Mouse (Mus musculus) CH12.LX (cell line): ENCODE measurements around the gene Immp2l. TPM values are rescaled to one million over a fixed set of nuclear protein-coding genes. Genes with fewer than 3 reads are reported as not detected.

Experiments
- DNase-seq: peaks from one replicate; pipeline ENCODE4 v3.0.0-alpha.2; 2013; ENCODE audit errors: extremely low read depth
- H3K27ac ChIP-seq: 2 replicates; pipeline ENCODE4 v1.5.1; 2012; ENCODE audit warnings: low read depth, mild to moderate bottlenecking, control low read depth, moderate library complexity; ENCODE audit not compliant: insufficient read depth
- H3K27me3 ChIP-seq: replicated peaks from 2 replicates; pipeline ENCODE3; 2012; ENCODE audit warnings: inconsistent platforms
- H3K36me3 ChIP-seq, 2 experiments: replicated peaks in 1 of 2; 2 replicates each; pipeline versions ENCODE3 to v1.6.1; 2012; ENCODE audit warnings: inconsistent platforms in 1 of 2, low read length in 1 of 2, mild to moderate bottlenecking in 1 of 2, mixed read lengths in 1 of 2, moderate library complexity in 1 of 2; ENCODE audit not compliant: control insufficient read depth in 1 of 2, insufficient read depth in 1 of 2
- H3K4me1 ChIP-seq, 2 experiments: 2 replicates each; pipeline ENCODE4 v1.6.1; 2012; ENCODE audit warnings: inconsistent platforms in 1 of 2, moderate library complexity in 1 of 2; ENCODE audit not compliant: insufficient read depth in 2 of 2, control insufficient read depth in 1 of 2
- H3K4me2 ChIP-seq: 2 replicates; pipeline ENCODE4 v1.6.1; 2012; ENCODE audit warnings: low read depth, mild to moderate bottlenecking, control low read depth; ENCODE audit not compliant: poor library complexity, insufficient read depth, severe bottlenecking
- H3K4me3 ChIP-seq, 3 experiments: fragments of 150-350 bp in 1 of 3; sonication (generic) in 1 of 3; replicated peaks in 1 of 3; 2 replicates each; pipeline versions ENCODE3 to v1.5.1; 2011 to 2012; ENCODE audit warnings: low read depth in 2 of 3, low read length in 2 of 3, mild to moderate bottlenecking in 2 of 3, moderate library complexity in 2 of 3, control low read depth in 1 of 3, improper control_type of control experiment in 1 of 3, inconsistent platforms in 1 of 3, mixed read lengths in 1 of 3; ENCODE audit not compliant: poor library complexity in 1 of 3
- H3K79me2 ChIP-seq: replicated peaks from 2 replicates; pipeline ENCODE4 v1.6.1; 2012; ENCODE audit warnings: mild to moderate bottlenecking, moderate library complexity; ENCODE audit not compliant: control insufficient read depth, poor library complexity, insufficient read depth, severe bottlenecking; ENCODE audit errors: extremely low read depth
- H3K9ac ChIP-seq: 2 replicates; pipeline ENCODE4 v1.6.1; 2012; ENCODE audit warnings: low read depth, mild to moderate bottlenecking, control low read depth, moderate library complexity; ENCODE audit not compliant: insufficient read depth
- H3K9me3 ChIP-seq: replicated peaks from 2 replicates; pipeline ENCODE3; 2012; ENCODE audit warnings: low read length, inconsistent platforms, mixed read lengths
- BHLHE40 ChIP-seq: IDR thresholded peaks from 2 replicates; pipeline ENCODE4 v1.6.1; 2011; ENCODE audit warnings: mild to moderate bottlenecking, low read depth, low read length, improper control_type of control experiment
- CHD2 ChIP-seq: IDR thresholded peaks from 2 replicates; pipeline ENCODE4 v1.6.1; 2011; ENCODE audit warnings: low read length, improper control_type of control experiment
- E2F4 ChIP-seq: IDR thresholded peaks from 2 replicates; pipeline ENCODE4 v1.6.1; 2011; ENCODE audit warnings: low read depth, low read length, improper control_type of control experiment; ENCODE audit not compliant: insufficient replicate concordance
- ELF1 ChIP-seq: IDR thresholded peaks from 2 replicates; pipeline ENCODE4 v1.6.1; 2014; ENCODE audit warnings: low read depth, mild to moderate bottlenecking, inconsistent platforms, low read length, improper control_type of control experiment
- ETS1 ChIP-seq: conservative IDR thresholded peaks from 2 replicates; pipeline ENCODE4 v1.6.1; 2012; ENCODE audit warnings: low read depth, mild to moderate bottlenecking, inconsistent platforms, low read length, improper control_type of control experiment, moderate library complexity
- IRF4 ChIP-seq: IDR thresholded peaks from 2 replicates; pipeline ENCODE4 v1.6.1; 2014; ENCODE audit warnings: low read depth, mild to moderate bottlenecking, inconsistent platforms, low read length, improper control_type of control experiment
- JUN ChIP-seq: IDR thresholded peaks from 2 replicates; pipeline ENCODE4 v1.6.1; 2011; ENCODE audit warnings: low read depth, mild to moderate bottlenecking, low read length, improper control_type of control experiment, moderate library complexity; ENCODE audit not compliant: insufficient read depth
- JUND ChIP-seq: conservative IDR thresholded peaks from 2 replicates; pipeline ENCODE4 v1.6.1; 2011; ENCODE audit warnings: low read depth, low read length, improper control_type of control experiment
- KAT2A ChIP-seq: IDR thresholded peaks from 2 replicates; pipeline ENCODE4 v1.6.1; 2012; ENCODE audit warnings: low read length, improper control_type of control experiment, inconsistent platforms; ENCODE audit not compliant: insufficient replicate concordance
- MAFK ChIP-seq: IDR thresholded peaks from 2 replicates; pipeline ENCODE4 v1.6.1; 2011; ENCODE audit warnings: low read length, improper control_type of control experiment; ENCODE audit not compliant: insufficient replicate concordance
- MEF2A ChIP-seq: IDR thresholded peaks from 2 replicates; pipeline ENCODE4 v1.6.1; 2014; ENCODE audit warnings: low read depth, mild to moderate bottlenecking, inconsistent platforms, low read length, improper control_type of control experiment, borderline replicate concordance
- PAX5 ChIP-seq: IDR thresholded peaks from 2 replicates; pipeline ENCODE4 v1.6.1; 2012; ENCODE audit warnings: low read length, inconsistent platforms, mixed read lengths
- POLR2A ChIP-seq: IDR thresholded peaks from 2 replicates; pipeline ENCODE4 v1.6.1; 2011; ENCODE audit warnings: low read depth, mild to moderate bottlenecking, improper control_type of control experiment, low read length
- RAD21 ChIP-seq: IDR thresholded peaks from 2 replicates; pipeline ENCODE4 v1.6.1; 2011; ENCODE audit warnings: low read depth, mild to moderate bottlenecking, low read length, improper control_type of control experiment, moderate library complexity
- RCOR1 ChIP-seq: conservative IDR thresholded peaks from 2 replicates; pipeline ENCODE4 v1.6.1; 2012; ENCODE audit warnings: low read depth, mild to moderate bottlenecking, inconsistent platforms, low read length, improper control_type of control experiment
- SIN3A ChIP-seq: IDR thresholded peaks from 2 replicates; pipeline ENCODE4 v1.6.1; 2012; ENCODE audit warnings: low read length, improper control_type of control experiment, inconsistent platforms
- TCF12 ChIP-seq: IDR thresholded peaks from 2 replicates; pipeline ENCODE4 v1.6.1; 2014; ENCODE audit warnings: low read depth, mild to moderate bottlenecking, inconsistent platforms, low read length, improper control_type of control experiment
- UBTF ChIP-seq: IDR thresholded peaks from 2 replicates; pipeline ENCODE4 v1.6.1; 2012; ENCODE audit warnings: low read depth, mild to moderate bottlenecking, inconsistent platforms, low read length, improper control_type of control experiment, moderate library complexity
- USF1 ChIP-seq: IDR thresholded peaks from 2 replicates; pipeline ENCODE4 v1.6.1; 2014; ENCODE audit warnings: low read depth, mild to moderate bottlenecking, inconsistent platforms, low read length, improper control_type of control experiment
- USF2 ChIP-seq: conservative IDR thresholded peaks from 2 replicates; pipeline ENCODE4 v1.6.1; 2011; ENCODE audit warnings: low read depth, low read length, improper control_type of control experiment
- ZC3H11A ChIP-seq: IDR thresholded peaks from 2 replicates; pipeline ENCODE4 v1.6.1; 2012; ENCODE audit warnings: low read depth, mild to moderate bottlenecking, inconsistent platforms, low read length, improper control_type of control experiment
- ZNF384 ChIP-seq: IDR thresholded peaks from 2 replicates; pipeline ENCODE4 v1.6.1; 2012; ENCODE audit warnings: low read depth, low read length, improper control_type of control experiment, inconsistent platforms
- dilution Hi-C: fragments of 300-500 bp; cut with MboI; formaldehyde crosslinking; loops from 2 replicates; pipeline ENCODE4 v1.14.3; 2020; ENCODE audit warnings: low sequenced_read_pairs; ENCODE audit not compliant: extremely low pct_unique_long_range_greater_than_20kb, extremely low pct_ligation_motif_present
- in situ Hi-C: fragments of 300-500 bp; cut with MboI; formaldehyde crosslinking; loops from 3 replicates; pipeline ENCODE4 v1.14.3; 2019; ENCODE audit warnings: low sequenced_read_pairs, low pct_ligation_motif_present, low pct_unique_long_range_greater_than_20kb, mixed read lengths
- polyA plus RNA-seq: library from polyadenylated mRNA; unstranded; fragments of >175 nt; gene quantifications from 2 replicates; pipeline ENCODE4 v1.2.1, GENCODE M21; 2012; ENCODE audit warnings: low read depth; ENCODE audit not compliant: insufficient read length
- total RNA-seq, 2 experiments: library from RNA; depleted of rRNA; stranded (reverse); fragments of 300-350 nt in 1 of 2; fragments of >200 nt in 1 of 2; gene quantifications; 2 replicates each; pipeline ENCODE4 v1.2.3; 2012 to 2014

Immp2l gene
- total and polyA plus RNA-seq, 3 experiments: 4.8 to 16.5 (median 9.9) TPM

DNA sequence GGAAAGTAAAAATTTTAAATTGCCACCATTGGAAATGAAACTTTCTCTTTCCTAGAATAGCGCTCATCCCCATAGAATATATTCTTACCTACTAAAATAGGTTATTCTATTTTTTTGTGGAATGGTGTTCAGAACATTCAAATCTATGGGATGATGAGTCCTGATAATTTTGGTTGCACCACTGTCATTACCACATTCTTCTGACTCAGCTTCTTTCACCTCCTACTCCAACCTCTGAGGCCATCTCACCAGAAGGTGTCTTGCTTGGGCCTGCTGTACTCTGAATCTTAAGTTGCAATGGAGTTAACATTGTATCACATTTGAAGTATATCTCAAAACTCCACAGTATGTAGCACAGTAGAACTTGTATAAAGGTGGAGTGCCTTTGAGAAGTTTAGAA, 224.4 kb downstream of the Immp2l start:
- H3K9ac ChIP-seq: no peak overlapping the region
- dilution Hi-C loops (no loop called here), in situ Hi-C loops (no loop called here)
- H3K4me1 ChIP-seq: no peaks in the 10 kb centered on the region
- H3K4me2 ChIP-seq: no peak overlapping the region
- no peaks in the 10 kb centered on the region for H3K27me3 ChIP-seq
- no peaks in the 10 kb centered on the region for H3K36me3 ChIP-seq
- TF ChIP-seq E2F4 (no peak), USF2 (no peak), BHLHE40 (no peak), JUND (no peak), RAD21 (no peak), UBTF (no peak), JUN (no peak), ELF1 (no peak), ZC3H11A (no peak), IRF4 (no peak), MEF2A (no peak), RCOR1 (no peak), POLR2A (no peak)
- no peaks in the 10 kb centered on the region for H3K79me2 ChIP-seq
- H3K4me3 ChIP-seq: no peak overlapping the region
- H3K27ac ChIP-seq: no peak overlapping the region
- DNase-seq: no peak
- H3K9me3 ChIP-seq: no peaks in the 10 kb centered on the region

DNA sequence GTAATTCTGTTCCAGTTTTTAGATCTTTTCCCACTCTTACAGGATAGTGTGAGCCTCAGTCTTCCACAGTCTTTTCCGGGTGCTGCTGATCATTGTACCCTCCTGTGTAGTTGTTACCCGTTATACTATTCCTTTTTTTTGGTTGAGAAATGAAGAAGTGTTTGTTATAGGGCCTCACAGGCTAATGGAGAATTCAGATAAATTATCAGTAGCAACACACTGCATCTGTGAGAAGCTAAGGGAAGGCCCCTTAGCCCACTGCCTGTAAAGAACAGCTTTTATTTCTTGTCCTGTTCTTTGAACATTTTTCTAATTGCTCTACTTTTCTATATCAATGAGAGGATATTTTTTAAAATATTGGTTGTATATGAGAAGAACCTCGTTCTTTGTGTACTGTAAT, 226.2 kb downstream of the Immp2l start:
- in situ Hi-C loops: no loop called here
- H3K4me3 ChIP-seq: no peak overlapping the region
- H3K79me2 ChIP-seq: no peaks in the 10 kb centered on the region
- no peaks in the 10 kb centered on the region for H3K36me3 ChIP-seq
- dilution Hi-C loops: no loop called here
- no peak overlapping the region for H3K9ac ChIP-seq
- TF ChIP-seq CHD2: no peak
- TF ChIP-seq SIN3A: no peak
- TF ChIP-seq ETS1: no peak
- no peak for TF ChIP-seq BHLHE40
- TF ChIP-seq JUND: no peak
- no peak for TF ChIP-seq TCF12
- TF ChIP-seq MAFK: no peak
- no peak for TF ChIP-seq PAX5
- TF ChIP-seq USF2: no peak
- TF ChIP-seq RAD21: no peak
- no peak for TF ChIP-seq ZNF384
- no peak for TF ChIP-seq KAT2A
- no peak for TF ChIP-seq USF1
- H3K4me1 ChIP-seq: no peaks in the 10 kb centered on the region
- H3K27me3 ChIP-seq: no peaks in the 10 kb centered on the region
- no peak overlapping the region for H3K27ac ChIP-seq
- H3K4me2 ChIP-seq: no peak overlapping the region
- DNase-seq: no peak
- H3K9me3 ChIP-seq: no peaks in the 10 kb centered on the region
